Mouse (Mus musculus) embryonic fibroblast, embryonic 13.5 days (primary cell): ENCODE results near the gene Fam199x.

Experiments
- CTCF ChIP-seq: IDR thresholded peaks from 2 replicates; pipeline ENCODE4 v1.5.1; 2011; ENCODE audit warnings: mild to moderate bottlenecking, control low read depth, low read length, moderate library complexity, borderline replicate concordance; ENCODE audit not compliant: insufficient read depth
- POLR2A ChIP-seq: IDR thresholded peaks from 2 replicates; pipeline ENCODE4 v1.6.1; 2011; ENCODE audit warnings: low read depth, mild to moderate bottlenecking, control low read depth, low read length, moderate library complexity

GRCm38 (mm10) chrX:137038000-137038483, 11.4 kb upstream of the Fam199x start, which contains the start of gene Slc25a53:
- TF ChIP-seq POLR2A (no peak), CTCF (no peak)
